Mouse (Mus musculus): Measurements from ENCODE around the gene Tmem87b.

GRCm38 (mm10) chr2:128858962-128859361 lies 41.0 kb downstream of the Tmem87b start:
- no peak for TF ChIP-seq GATA1 (IDR thresholded peaks at IDR 0.05; ENCODE audit: borderline replicate concordance, low read length)
- TF ChIP-seq CTCF (IDR thresholded peaks at IDR 0.05; ENCODE audit: low read depth, low read length) = no peak
